Mouse (Mus musculus): ENCODE measurements around the gene Pum3.

GRCm38 (mm10) chr19:27397223-27397622, 32.4 kb downstream of the Pum3 start:
- TF ChIP-seq CTCF (IDR thresholded peaks at IDR 0.05; ENCODE audit: low read depth) (no peak), EP300 (optimal IDR thresholded peaks at IDR 0.05) (no peak)

Measured in stomach, postnatal 0 days (tissue).